ENCODE assay signal across 30 mouse cellular contexts in the genomic region with DNA sequence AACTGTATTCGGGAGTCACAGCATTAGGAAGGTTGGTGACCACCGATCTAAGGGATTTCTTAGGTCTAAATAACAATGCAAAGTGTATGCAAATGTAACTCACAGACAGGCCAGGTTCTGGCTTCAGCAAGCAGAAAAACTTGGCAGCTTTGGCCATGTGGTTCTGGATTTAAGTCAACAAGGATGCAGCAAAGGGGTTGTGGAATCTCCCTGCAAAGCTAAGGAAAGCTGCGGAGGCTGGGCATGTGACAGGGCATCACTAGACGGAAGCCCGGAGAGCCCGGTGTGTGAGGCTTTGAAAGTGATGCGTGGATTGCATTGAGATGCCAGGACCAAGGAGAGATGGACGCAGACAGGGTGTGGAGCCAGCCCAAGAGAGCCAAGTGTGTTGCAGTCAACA.
"Had no signal": no experiment of that assay in that cellular context is flagged by ENCODE, and none has a peak within 500 bp of the region (broad histone marks: within the 10 kb centered on the region; RNA-seq: fewer than 3 reads in every experiment).

No protein-coding gene starts in this region.

- H3K4me1 ChIP-seq: heart, embryonic 12.5 days; heart, embryonic 13.5 days; heart, embryonic 15.5 days; hindbrain, embryonic 12.5 days; intestine, embryonic 15.5 days; kidney, embryonic 15.5 days had no signal

- DNase-seq: heart, postnatal 10 days; heart, postnatal 14 days; heart, postnatal 36 days; heart, postnatal 4 days; kidney, adult 11 months; kidney, adult 18-20 months; kidney, adult 2 months; kidney, adult 8-10 months; kidney, adult 9 months; kidney, postnatal 10 days; kidney, postnatal 14 days; kidney, postnatal 25 days; kidney, postnatal 36 days; kidney, postnatal 4 days; layer of hippocampus, adult 9-11 months; layer of hippocampus, postnatal 36 days had no signal

- H3K27ac ChIP-seq: heart, embryonic 13.5 days; heart, embryonic 15.5 days; hindbrain, embryonic 10.5 days; hindbrain, embryonic 12.5 days; hindbrain, embryonic 13.5 days; hindbrain, embryonic 14.5 days; hindbrain, embryonic 15.5 days; hindbrain, postnatal 0 days; intestine, embryonic 15.5 days; kidney, embryonic 15.5 days; kidney, postnatal 0 days; layer of hippocampus, adult 2 months; left cerebral cortex, adult 2 months had no signal

- H3K27me3 ChIP-seq: heart, embryonic 12.5 days; heart, embryonic 13.5 days; heart, embryonic 15.5 days; hindbrain, embryonic 12.5 days; hindbrain, embryonic 13.5 days; hindbrain, embryonic 15.5 days; intestine, embryonic 15.5 days; kidney, embryonic 15.5 days had no signal

- H3K4me3 ChIP-seq: heart, embryonic 12.5 days; heart, embryonic 13.5 days; heart, embryonic 15.5 days; hindbrain, embryonic 10.5 days; hindbrain, embryonic 12.5 days; hindbrain, embryonic 13.5 days; hindbrain, embryonic 15.5 days; intestine, embryonic 15.5 days; kidney, embryonic 15.5 days; layer of hippocampus, adult 2 months; left cerebral cortex, adult 2 months had no signal
